Mouse (Mus musculus) liver, adult (tissue): Measurements from ENCODE around the gene Strbp.
A peak's percentile ranks its signal among the peaks of the same experiment; 100 is the strongest.

Source experiments
- GATA4 ChIP-seq: IDR thresholded peaks from 2 replicates; pipeline ENCODE4 v1.6.1; 2014; ENCODE audit warnings: mild to moderate bottlenecking, low read length; ENCODE audit not compliant: insufficient replicate concordance

Strbp gene

DNA sequence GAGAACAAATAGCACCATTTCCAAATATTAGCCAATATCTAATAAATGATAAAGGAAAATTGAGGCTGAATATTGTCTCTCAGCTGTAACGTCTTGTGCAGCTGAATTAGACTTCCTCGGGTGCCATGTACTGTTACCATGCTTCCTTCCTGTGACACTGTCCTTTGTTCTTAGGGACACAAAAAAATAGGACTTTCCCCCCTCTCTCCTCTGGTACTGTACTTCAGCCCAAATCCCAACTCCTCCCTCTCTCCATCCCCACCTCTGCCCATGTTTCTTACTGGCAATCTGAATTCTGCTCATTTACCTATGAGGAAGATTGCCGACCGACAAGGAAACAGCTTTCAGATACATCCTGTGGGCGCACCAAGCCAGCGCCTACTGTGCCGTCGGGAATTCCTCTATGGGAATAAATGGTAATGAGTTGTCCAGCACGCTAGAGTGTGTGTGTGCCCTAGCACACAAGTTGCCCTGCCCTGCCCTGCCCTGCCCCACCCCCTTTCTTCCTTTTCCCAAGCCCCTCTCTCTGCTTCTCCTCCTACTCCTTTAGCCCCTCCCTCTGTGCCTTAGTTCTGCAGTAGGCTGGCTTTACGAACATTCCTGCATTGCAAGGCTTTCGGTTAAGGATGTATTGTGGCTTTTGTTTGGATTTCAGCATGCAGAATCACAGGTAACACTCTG is 187.5 kb downstream of the Strbp start, which contains the start of gene Gpr21:
Gene Gpr21 (plus strand): TSS at position 303 of the 681 bp plus-strand sequence.
- TF ChIP-seq GATA4 = no peak

DNA sequence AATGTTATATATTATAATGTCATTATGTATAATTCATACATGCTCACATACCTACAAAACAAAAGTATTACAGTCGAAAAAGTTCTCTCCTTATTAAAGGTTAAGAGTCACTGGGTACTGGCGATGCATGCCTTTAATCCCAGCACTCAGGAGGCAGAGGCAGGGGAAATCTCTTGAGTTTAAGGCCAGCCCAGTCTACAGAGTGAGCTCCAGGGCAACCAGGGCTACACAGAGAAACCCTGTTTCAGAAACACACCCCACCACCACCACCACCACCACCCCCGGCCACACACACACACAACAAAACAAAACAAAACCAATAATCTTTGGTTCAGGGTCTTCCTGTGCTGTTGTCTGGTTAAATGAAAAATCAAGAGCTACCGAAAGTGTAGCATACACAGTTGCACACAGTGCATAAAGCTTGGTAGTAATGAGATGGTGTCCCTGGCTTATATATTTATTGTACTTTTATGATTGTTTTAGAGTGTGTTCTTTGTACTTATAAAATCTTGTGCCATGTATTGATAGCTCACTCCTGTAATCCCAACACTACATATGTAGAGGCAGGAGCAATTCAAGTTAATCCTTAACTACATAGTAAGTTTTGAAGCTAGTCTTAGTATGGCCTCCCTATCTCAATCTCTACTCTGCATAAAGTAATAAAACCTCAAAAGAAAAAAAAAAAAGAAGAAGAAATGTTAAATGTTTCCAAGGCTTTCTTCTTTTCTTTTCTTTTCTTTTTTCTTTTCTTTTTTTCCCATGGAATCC is 192.3 kb downstream of the Strbp start:
- no peak for TF ChIP-seq GATA4

DNA sequence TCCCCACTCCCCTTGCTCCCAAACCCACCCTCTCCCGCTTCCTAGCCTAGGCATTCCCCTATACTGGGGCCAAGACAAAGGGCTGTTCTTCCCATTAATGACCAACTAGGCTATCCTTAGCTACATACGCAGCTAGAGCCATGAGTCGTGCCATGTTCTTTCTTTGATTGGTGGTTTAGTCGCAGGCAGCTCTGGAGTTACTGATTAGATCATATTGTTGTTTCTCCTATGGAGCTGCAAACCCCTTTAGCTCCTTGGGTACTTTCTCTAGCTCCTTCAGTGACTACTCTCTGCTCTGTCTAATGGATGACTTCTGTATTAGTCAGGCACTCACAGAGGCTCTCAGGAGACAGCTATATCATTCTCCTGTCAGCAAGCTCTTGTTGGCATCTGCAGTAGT is 206.3 kb downstream of the Strbp start:
- TF ChIP-seq GATA4 = no peak

DNA sequence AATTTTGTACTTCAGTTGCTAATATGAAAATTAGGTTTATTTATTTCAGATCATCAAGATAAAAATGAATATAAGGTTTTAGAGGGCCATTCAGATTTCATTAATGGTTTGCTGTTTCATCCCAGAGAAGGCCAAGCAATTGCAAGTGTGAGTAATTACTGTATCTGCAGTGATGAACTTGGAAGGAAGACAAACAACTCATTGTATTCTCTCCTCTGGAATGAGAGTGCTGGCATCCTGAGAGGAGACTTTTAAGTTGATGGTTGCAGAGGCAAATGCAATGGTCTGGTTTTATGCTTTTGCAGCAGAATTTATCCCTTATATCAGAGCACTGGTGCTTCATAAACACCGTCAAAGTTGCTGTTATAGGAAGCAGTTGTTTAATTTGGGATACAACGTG is 214.7 kb downstream of the Strbp start:
- no peak for TF ChIP-seq GATA4

DNA sequence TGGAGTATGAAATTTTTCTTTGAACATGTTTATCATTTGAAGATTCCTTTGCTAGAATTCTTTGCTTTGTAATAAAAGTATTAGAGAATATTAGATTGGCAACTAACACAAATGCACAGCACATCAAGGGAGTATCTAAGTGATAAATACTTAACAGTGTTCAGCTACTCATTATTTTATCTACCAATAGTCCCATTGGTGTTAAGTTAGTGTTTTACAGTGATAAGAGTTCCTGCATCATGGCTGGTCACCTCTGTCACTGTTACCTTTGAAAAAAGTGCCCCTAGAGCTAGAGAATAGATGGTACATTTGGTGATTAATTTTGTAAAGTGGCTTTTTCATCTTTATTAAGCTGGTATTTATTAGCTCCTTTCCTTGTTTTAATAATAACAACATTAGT is 217.3 kb downstream of the Strbp start:
- no peak for TF ChIP-seq GATA4

DNA sequence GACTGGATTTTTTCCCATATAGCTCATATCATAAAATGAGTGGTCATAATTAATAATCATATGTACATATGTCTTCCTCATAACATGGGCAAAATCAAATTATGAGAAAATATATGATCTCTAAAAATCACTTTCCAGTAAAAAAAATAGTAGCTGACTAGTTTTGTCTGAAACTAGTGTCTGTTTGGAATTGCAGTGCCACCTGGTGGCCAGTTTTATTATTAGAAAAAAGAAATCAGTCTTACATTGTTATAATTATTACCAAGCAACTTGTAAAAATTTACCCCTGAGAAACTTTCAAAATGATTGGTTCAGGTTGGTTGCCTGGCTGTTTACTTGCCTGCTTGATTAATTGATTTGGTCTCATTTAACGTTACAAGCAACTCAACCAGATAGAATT is 218.3 kb downstream of the Strbp start:
- TF ChIP-seq GATA4 = no peak

DNA sequence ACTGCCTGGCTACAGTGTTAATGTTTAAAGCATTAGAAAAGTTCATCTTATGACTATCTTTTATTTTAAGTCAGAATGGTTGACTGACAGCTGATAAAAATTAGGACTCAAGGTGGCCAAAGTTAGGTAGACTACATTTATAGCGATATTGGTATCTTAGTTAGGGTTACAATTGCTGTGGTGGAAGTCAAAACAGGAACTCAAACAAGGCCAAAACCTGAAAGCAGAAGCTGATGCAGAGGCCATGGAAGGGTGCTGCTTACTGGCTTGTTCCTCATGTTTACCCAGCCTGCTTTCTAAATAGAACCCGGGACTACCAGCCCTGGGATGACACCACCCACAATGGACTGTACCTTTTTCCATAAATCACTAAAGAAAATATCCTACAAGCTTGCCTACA is 219.5 kb downstream of the Strbp start:
- no peak for TF ChIP-seq GATA4

DNA sequence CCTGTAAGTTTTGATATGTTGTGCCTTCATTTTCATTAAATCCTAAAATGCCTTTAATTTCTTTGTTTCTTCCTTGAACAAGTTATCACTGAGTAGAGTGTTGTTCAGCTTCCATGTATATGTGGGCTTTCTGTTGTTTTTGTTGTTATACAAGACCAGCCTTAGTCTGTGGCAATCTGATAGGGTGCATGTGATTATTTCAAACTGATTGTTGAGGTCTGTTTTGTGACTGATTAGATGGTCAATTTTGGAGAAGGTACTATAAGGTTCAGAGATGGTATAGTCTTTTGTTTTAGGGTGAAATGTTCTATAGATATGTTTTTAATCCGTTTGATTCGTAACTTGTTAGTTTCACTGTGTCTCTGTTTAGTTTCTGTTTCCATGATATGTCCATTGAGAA is 223.6 kb downstream of the Strbp start:
- TF ChIP-seq GATA4 = no peak

DNA sequence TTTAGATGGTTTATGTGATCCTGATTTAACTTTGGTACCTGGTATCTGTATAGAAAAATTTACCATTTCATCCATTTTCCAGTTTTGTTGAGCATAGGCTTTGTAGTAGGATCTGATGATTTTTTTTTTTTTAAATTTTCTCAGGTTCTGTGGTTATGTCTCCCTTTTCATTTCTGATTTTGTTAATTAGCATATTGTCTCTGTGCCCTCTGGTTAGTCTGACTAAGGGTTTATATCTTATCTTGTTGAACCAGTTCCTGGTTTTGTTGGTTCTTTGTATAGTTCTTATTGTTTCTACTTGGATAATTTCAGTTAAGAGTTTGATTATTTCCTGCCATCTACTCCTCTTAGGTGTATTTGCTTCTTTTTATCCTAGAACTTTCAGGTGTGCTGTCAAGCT is 224.1 kb downstream of the Strbp start:
- TF ChIP-seq GATA4 = no peak

DNA sequence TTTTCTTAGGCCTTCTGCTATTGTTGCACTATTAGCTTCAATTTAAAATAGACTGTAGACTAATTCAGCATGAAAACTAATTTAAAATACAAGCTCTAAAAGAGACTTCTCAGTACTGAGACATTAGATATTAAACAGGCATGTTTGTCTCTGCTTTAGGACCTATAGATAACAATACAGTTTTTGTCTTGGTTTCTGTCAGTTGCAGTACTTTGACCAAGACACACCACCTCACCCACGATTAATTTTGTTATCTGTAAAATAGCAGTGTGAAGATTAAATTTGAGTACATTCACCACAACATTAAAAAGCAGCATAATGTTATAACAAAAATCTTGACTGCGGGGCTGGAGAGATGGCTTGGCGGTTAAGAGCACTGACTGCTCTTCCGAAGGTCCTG is 237.4 kb downstream of the Strbp start:
- TF ChIP-seq GATA4 = no peak

DNA sequence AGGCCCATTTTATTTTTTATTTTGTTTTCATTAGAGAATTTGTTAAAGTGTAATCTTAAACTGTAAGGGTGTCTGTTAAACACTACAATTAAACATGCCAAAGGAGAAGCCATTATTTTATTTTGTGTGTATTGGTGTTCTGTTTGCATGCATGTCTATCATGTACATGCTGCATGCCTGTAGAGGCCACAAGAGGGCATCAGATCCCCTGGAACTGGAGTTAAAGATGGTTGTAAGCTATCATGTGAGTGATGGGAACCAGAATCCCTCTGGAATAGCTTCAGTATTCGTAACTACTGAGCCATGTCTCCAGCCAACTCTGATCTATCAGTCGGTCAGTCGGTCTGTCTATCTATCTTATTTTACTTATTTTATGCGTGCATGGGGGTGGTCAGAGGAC is 243.0 kb downstream of the Strbp start:
- TF ChIP-seq GATA4 = no peak

DNA sequence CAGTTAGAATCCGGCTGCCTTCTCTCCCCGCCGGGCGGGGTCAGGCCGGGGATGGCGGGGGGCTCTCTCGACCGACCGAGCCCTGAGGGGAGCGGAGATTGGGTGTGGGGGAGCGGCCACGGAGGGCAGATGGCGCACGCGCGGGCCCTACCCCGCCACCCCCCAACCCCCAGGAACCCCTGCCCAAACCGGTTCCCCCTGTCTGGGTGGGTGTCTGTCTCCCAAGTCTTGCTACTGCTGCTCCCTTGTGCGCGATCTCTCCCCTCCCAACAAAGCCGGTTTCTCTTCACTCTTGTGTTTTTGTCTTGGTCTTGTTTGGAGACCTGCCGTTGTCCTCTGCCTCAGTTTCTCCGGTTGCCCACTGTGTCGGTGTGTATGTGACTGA is 251.3 kb downstream of the Strbp start:
- TF ChIP-seq GATA4 = no peak

DNA sequence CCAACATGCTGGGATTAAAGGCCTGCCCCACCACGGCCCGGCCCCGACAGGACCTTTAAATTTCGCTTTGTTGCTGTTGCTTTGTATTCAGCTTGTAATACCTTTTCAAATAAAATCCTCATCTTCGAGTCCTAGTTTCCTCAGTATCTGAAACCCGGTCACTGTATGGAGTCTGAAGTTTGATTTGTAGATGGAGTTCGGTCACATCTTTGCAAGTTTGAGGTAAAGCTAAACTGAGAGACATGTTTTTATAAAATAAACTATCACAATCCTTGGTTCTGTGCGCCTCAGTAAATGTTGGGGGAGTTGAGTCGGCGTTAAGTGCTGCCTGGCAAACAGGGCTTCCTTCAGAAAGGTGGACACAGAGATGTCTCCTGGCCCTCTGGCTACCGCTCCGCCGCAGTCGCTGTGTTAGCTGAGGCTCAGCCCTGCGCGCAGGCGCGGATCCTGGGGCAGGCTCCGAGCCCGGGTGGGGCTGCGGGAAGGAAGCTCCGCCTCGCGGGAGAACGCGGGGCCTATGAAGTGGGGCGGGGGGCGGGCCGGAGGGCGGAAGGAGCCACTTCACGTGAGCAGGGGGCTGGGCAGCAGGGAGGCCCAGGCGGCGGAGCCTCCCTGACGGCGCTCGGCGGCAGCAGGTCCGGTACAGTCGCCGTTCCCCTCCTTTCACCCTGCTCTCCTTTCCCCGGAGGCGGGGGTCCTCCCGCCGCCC is 251.8 kb downstream of the Strbp start:
- no peak for TF ChIP-seq GATA4

DNA sequence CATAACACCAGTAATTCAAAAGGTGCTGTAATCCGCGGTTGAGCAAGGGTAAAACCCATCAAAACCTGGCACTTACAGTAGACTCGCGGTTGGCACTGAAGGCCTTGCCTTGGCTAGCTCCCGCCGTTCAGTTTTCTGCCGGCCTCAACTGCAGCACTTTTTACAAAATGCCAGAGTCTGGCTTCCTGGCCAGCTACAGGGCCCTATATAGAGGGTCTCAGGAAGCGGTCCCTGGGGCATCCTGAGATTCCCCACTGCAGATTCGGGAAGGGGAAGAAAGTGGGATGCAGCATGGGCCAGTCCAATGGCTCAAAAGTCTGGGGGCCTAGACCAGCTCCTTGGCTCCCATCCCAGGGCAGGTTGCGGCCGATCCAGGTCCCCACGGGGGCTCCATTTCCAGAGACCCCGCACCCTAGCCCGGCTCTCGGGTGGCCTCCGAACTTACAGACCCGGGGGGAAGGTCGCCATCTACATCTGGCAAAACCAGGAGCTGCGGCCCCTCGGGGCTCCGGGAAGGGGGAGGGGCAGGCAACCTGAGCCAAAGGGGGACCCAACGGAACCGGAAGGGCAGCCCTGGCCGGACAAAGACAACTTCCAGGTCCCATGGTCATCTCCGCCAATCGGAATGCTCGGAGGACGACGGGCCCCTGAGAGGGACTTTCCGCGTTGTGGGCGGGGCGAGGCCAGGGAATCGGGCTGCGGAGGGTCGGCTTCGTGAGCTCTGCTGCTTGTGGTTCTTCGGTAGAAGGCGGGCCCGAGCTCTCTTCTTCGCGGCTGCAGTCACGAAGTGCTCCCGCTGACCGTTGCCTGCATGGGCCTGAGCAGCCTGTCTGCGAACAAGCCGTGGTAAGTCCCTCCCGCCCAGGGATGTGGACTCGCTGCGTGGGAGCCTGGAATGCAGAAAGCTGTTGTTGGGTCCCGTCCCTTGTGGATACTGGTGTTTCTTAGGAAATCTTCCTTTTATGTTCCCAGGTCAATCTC is 260.8 kb downstream of the Strbp start, which contains the start of the genes Zbtb26, Zbtb6 and Rabgap1:
Gene Zbtb26 (minus strand): TSS at position 525 of the 981 bp plus-strand sequence.
Gene Zbtb6 (minus strand): TSS at position 561 of the 981 bp plus-strand sequence.
Gene Rabgap1 (plus strand): TSS at position 669 of the 981 bp plus-strand sequence.
- TF ChIP-seq GATA4 = peak; percentile 33; the same call in 1 of the 2 replicates
